Mouse (Mus musculus) regulatory T cell (primary cell): ENCODE measurements at regions not wholly inside any gene's neighbourhood (a gene's known extent, or its start where the extent isn't known, plus 50 kb on each side); places are given as distances from the start of the nearest gene placed in this dataset.
"Not testable (repeated sequence)": the region's sequence is repeated elsewhere in the genome, so short reads cannot be mapped to it uniquely, and the experiment has no call there.

Experiments
- in situ Hi-C: fragments of 300-600 bp; cut with MboI, MseI; formaldehyde crosslinking; loops from one replicate; pipeline ENCODE4 v1.15.1; 2025; ENCODE audit warnings: high pct_unique_total_duplicates

GRCm38 (mm10) chr14:60580131-60580530, 53.7 kb upstream of the Spata13 start:
- in situ Hi-C loops: not testable (repeated sequence)
